Mouse (Mus musculus) midbrain, postnatal 0 days (tissue): Measurements from ENCODE around the gene Tmem274. TPM values are rescaled to one million over a fixed set of nuclear protein-coding genes. Genes with fewer than 3 reads are reported as not detected.

Experiments used
- ATAC-seq: fragments of 200-750 bp; cut with Nextera tagmentation; 2 replicates; pipeline ENCODE4 v1.8.0; 2017; ENCODE audit warnings: moderate number of reproducible peaks, mild to moderate bottlenecking, moderate TSS enrichment, moderate library complexity; ENCODE audit not compliant: low FRiP score
- DNase-seq: peaks from one replicate; pipeline ENCODE4 v3.0.0-alpha.2; 2015; ENCODE audit warnings: low spot score
- H3K27ac ChIP-seq: fragments of 300-500 bp; sonication (generic); 2 replicates; pipeline ENCODE4 v1.5.1; 2014; ENCODE audit warnings: low read depth, mild to moderate bottlenecking, low read length, mixed read lengths
- H3K27me3 ChIP-seq: fragments of 300-500 bp; sonication (generic); 2 replicates; pipeline ENCODE4 v1.6.1; 2014; ENCODE audit warnings: low read length, control low read depth, mixed read lengths; ENCODE audit not compliant: insufficient read depth
- H3K36me3 ChIP-seq: fragments of 300-500 bp; sonication (generic); 2 replicates; pipeline ENCODE4 v1.6.1; 2014; ENCODE audit warnings: low read length, control low read depth, mixed read lengths; ENCODE audit not compliant: insufficient read depth
- H3K4me1 ChIP-seq: fragments of 300-500 bp; sonication (generic); 2 replicates; pipeline ENCODE4 v1.6.1; 2014; ENCODE audit warnings: mild to moderate bottlenecking, control low read depth, antibody characterized with exemption, low read length, mixed read lengths; ENCODE audit not compliant: insufficient read depth
- H3K4me2 ChIP-seq: fragments of 300-500 bp; sonication (generic); 2 replicates; pipeline ENCODE4 v1.6.1; 2014; ENCODE audit warnings: low read depth, mild to moderate bottlenecking, low read length, mixed read lengths; ENCODE audit not compliant: poor library complexity, severe bottlenecking
- H3K4me3 ChIP-seq: fragments of 300-500 bp; sonication (generic); 2 replicates; pipeline ENCODE4 v1.5.1; 2014; ENCODE audit warnings: low read depth, mild to moderate bottlenecking, low read length, moderate library complexity
- H3K9ac ChIP-seq: fragments of 300-500 bp; sonication (generic); replicated peaks from 2 replicates; pipeline ENCODE4 v1.6.1; 2014; ENCODE audit warnings: mild to moderate bottlenecking, low read length, moderate library complexity, mixed read lengths; ENCODE audit not compliant: poor library complexity, severe bottlenecking
- H3K9me3 ChIP-seq: fragments of 300-500 bp; sonication (generic); 2 replicates; pipeline ENCODE4 v1.6.1; 2016; ENCODE audit warnings: low read length, control low read depth
- CTCF ChIP-seq: IDR thresholded peaks from 2 replicates; pipeline ENCODE4 v1.5.1; 2016; ENCODE audit warnings: antibody characterized with exemption, mild to moderate bottlenecking
- WGBS: fragments of 180-500 bp; shearing (Covaris S2); extraction: QIAGEN DNeasy Blood & Tissue Kit; methylation state at CpG from one replicate; pipeline ENCODE4 v1.1.7; 2014; 5-methylcytosine and 5-hydroxymethylcytosine counted together
- polyA plus RNA-seq: library from polyadenylated mRNA; unstranded; fragments of >200 nt; fragmentation: Nextera tagmentation; extraction: Ambion mirVana; gene quantifications from 2 replicates; pipeline ENCODE4 v1.2.1, GENCODE M21; 2015
- total RNA-seq: library from RNA; depleted of rRNA; stranded (reverse); fragments of >200 nt; gene quantifications from 2 replicates; pipeline ENCODE4 v1.2.3, GENCODE M21; 2014

Tmem274 gene
- total and polyA plus RNA-seq, 2 experiments from 2014 or later, result not detected

DNA sequence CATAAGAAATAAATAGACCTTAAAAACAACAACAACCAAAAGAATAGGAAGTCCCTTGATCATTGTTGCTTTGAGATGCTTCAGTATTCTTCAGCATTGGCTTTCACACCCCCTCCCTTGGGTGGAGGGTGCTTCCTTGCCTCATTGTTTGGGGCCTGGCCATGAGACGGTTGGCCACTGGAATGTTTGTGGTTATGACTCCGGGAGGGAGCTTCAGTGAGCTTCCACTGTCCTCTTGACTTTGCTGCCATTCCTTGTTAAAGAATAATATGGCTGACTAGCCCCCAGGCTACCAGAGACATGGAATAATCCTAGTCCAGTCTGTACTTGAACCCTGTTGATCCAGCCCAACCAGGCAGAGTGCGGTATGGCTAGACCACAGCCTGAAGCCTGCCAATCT, 29.7 kb downstream of the Tmem274 start:
- no peak overlapping the region for H3K4me3 ChIP-seq
- 83% methylated on average over 3 of the region's 3 CpGs for WGBS

GRCm38 (mm10) chr4:149511221-149511646, 34.1 kb downstream of the Tmem274 start:
- DNase-seq (peak; percentile 39), ATAC-seq (no peak)
- H3K4me3 ChIP-seq, result no peak overlapping the region
- H3K9ac ChIP-seq, result no peak overlapping the region
- no peaks in the 10 kb centered on the region for H3K4me1 ChIP-seq
- 28% methylated on average over 6 of the region's 6 CpGs for WGBS
- TF ChIP-seq CTCF, result no peak
- H3K9me3 ChIP-seq, result no peaks in the 10 kb centered on the region
- peak overlapping the region; percentile 21; the same call in 1 of the 2 replicates for H3K27ac ChIP-seq
- no peaks in the 10 kb centered on the region for H3K36me3 ChIP-seq
- no peaks in the 10 kb centered on the region for H3K27me3 ChIP-seq
- H3K4me2 ChIP-seq, result no peak overlapping the region

More for the DNA sequence above, 29.7 kb downstream of the Tmem274 start:
- Histone ChIP-seq H3K27me3 (no peaks in the 10 kb centered on the region), H3K4me2 (no peak overlapping the region), H3K9ac (no peak overlapping the region), H3K36me3 (no peaks in the 10 kb centered on the region), H3K4me1 (no peaks in the 10 kb centered on the region), H3K27ac (no peak overlapping the region), H3K9me3 (no peaks in the 10 kb centered on the region)
- DNase-seq (no peak), ATAC-seq (no peak)
- no peak for TF ChIP-seq CTCF

GRCm38 (mm10) chr4:149512072-149512471, 34.9 kb downstream of the Tmem274 start:
- WGBS, result 66% methylated on average over 7 of the region's 7 CpGs
- ATAC-seq (no peak), DNase-seq (no peak)
- H3K4me3 ChIP-seq, result no peak overlapping the region
- H3K4me2 ChIP-seq, result no peak overlapping the region
- H3K27ac ChIP-seq, result 0 out of 2 replicates have a peak overlapping the region, but pooled peaks have one; percentile 21
- no peaks in the 10 kb centered on the region for H3K36me3 ChIP-seq
- no peaks in the 10 kb centered on the region for H3K4me1 ChIP-seq
- no peak overlapping the region for H3K9ac ChIP-seq
- no peaks in the 10 kb centered on the region for H3K9me3 ChIP-seq
- H3K27me3 ChIP-seq, result no peaks in the 10 kb centered on the region
- no peak for TF ChIP-seq CTCF

DNA sequence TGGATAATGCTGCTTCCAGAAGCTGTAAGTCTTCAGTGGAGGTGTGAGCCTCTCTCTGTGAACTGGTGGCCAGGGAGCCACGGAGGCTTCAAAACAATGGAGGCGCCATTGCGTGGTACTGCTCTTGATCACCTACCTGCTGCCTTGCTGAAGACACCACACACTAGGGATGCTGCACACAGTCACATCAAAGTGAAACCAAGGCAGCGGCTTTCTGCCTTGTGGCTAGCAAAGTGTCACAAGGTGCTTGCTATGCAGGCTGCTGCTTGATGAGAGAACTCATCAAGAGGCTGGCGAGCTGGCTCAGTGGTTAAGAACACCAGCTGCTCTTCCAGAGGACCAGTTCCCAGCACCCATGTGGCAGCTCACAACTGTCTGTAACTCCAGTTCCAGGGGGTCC, 38.5 kb downstream of the Tmem274 start:
- DNase-seq, result no peak
- TF ChIP-seq CTCF, result no peak
- WGBS, result 88% methylated on average over 5 of the region's 5 CpGs
- no peak overlapping the region for H3K4me3 ChIP-seq
- H3K27ac ChIP-seq, result no peak overlapping the region
- no peaks in the 10 kb centered on the region for H3K27me3 ChIP-seq
- no peaks in the 10 kb centered on the region for H3K9me3 ChIP-seq
- H3K4me2 ChIP-seq, result no peak overlapping the region
- H3K36me3 ChIP-seq, result no peaks in the 10 kb centered on the region
- ATAC-seq, result no peak
- no peak overlapping the region for H3K9ac ChIP-seq
- H3K4me1 ChIP-seq, result peaks cover 7% of the 10 kb centered on the region; the same call in 1 of the 2 replicates

DNA sequence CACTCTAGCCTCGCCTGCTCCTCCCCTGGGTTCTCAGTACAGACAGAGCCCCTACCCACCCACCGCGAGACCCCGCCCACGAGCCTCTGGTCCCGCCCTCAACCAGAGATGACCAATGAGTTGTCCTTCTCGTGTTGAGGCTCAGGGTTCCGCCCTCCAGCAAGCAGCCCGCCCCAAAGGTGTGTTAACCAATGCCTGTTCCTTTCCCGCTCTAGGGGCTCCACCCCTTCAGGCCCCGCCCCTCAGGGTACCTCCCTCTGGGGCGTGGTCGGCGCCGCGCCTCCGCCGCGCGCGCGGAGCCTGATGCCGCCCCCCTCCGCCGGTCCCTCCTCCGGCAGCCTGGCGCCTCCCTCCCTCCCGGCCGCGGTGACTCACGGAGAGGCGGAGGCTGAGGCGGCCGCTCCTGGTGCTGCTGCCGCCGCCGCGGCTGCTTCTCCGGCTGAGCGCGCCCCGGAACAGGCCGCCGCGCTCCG, 40.7 kb downstream of the Tmem274 start, which contains the start of gene Ctnnbip1:
Ctnnbip1 (plus strand) TSS at position 369 of the 473 bp plus-strand sequence.
- peak; percentile 98 for DNase-seq
- under 1% methylated on average over 40 of the region's 46 CpGs for WGBS
- H3K4me3 ChIP-seq, result peak within 1 kb of the TSS; percentile 92
- peak within 1 kb of the TSS; percentile 86 for H3K9ac ChIP-seq
- no peaks in the 10 kb centered on the region for H3K36me3 ChIP-seq
- ATAC-seq, result peak; percentile 97
- peak within 1 kb of the TSS; percentile 65 for H3K27ac ChIP-seq
- no peak for TF ChIP-seq CTCF
- H3K9me3 ChIP-seq, result no peaks in the 10 kb centered on the region
- no peaks in the 10 kb centered on the region for H3K27me3 ChIP-seq
- H3K4me1 ChIP-seq, result peaks cover 10% of the 10 kb centered on the region; the same call in 1 of the 2 replicates
- H3K4me2 ChIP-seq, result peak within 1 kb of the TSS; percentile 70

DNA sequence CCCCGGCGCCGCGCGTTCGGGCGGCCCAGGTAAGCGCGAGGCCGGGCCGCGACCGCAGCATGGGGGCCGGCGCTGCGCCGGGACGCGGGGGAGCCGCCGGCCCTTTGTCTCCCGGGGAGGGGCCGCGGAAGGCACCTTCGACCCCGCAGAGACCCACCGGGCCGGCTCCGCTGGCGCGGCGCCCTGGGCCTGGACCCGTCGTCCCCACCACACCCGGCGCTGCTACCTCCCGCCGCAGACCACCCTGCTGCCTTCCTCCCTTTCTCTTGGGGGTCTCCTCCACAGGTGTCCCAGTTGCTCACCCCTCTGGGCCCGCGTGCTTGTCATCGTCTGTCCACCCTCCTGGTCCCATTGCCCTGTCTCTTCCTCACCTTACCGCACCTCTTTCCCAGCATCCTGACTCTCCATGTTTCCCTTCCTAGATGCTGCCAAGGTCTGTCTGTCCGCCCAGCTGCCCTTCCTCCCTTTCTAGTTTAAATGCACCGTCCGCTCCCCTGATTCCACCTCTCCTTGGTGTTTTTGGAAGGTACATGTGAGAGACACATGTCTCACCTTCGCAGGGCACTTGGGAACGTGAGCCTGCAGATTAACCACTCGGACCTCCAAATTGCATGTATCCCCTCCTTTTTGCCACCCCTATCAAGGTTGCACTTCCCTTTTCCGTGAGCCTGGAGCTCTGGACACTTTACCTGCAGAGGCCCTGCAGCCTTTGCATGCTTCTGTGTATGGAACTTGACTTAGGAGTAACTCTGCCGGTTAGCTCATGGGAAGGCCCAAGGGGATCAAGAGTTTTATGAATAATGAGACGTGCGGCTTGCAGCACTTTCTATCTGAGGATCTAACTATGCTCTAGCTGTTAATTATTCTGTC, 41.4 kb downstream of the Tmem274 start:
- Histone ChIP-seq H3K36me3 (no peaks in the 10 kb centered on the region), H3K27me3 (no peaks in the 10 kb centered on the region), H3K4me1 (peaks cover 10% of the 10 kb centered on the region; the same call in 1 of the 2 replicates), H3K4me2 (peak overlapping the region; percentile 70), H3K9ac (peak overlapping the region; percentile 86), H3K4me3 (peak overlapping the region; percentile 92), H3K27ac (peak overlapping the region; percentile 65), H3K9me3 (no peaks in the 10 kb centered on the region)
- ATAC-seq (no peak), DNase-seq (no peak)
- TF ChIP-seq CTCF, result no peak
- whole genome bisulfite sequencing, result 2% methylated on average over 36 of the region's 52 CpGs
